Mouse (Mus musculus) olfactory bulb, adult 2 months (tissue): ENCODE results near the gene Iqgap2.

ENCODE experiments used
- CTCF ChIP-seq: fragments of 200-500 bp; IDR thresholded peaks from 2 replicates; pipeline ENCODE4 v1.5.1; 2012; ENCODE audit warnings: low read depth, mild to moderate bottlenecking, low read length, moderate library complexity; ENCODE audit not compliant: insufficient read depth
- POLR2A ChIP-seq: fragments of 200-500 bp; IDR thresholded peaks from 2 replicates; pipeline ENCODE4 v1.6.1; 2012; ENCODE audit warnings: mild to moderate bottlenecking, low read depth, low read length, moderate library complexity; ENCODE audit not compliant: insufficient read depth

DNA sequence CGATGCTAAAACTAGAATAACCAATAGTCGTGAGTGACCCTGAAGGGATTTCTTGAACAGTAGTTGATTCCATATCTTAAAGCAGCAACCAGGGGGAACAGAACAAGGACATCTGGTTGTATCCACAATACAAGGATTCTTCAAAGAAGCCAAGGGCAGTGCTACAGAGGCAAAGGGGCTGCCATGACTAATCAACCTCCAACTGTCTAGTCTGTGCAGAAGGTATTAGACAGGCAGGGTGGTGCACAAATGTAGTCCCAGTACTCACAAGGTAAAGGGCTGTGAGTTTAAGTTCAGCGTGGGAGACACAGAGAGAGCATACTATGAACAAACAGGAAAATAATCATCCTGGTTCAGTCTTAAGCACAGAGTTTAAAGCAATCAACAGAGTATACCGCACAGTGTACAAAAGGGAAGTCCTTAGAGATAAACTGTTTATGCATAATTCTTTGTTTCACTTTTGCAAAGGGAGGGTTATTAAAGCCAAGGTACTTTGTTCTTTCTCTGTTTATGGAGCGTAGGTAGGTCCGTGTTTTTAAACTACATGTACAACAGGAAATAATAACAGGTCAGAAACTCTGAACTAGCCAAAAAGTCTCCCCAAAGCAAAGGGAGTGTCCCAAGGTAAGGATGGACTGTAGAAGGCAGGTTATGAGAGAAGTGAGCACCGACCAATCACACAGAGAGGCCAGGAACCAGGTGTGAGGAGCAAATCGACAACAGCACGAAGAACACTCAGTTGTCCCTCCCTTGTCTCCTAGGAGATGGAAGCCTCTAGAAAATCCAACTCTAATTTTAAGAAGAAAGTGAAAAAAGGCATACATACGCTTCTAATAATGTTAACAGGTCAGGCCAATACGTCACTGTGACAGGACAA is 149.7 kb downstream of the Iqgap2 start:
- TF ChIP-seq CTCF (no peak), POLR2A (no peak)
